Comparison of ENCODE assay signal across 9 mouse cellular contexts in genomic region chr11:60346537-60346936, GRCm38 (mm10). TPM values are rescaled to one million over a fixed set of nuclear protein-coding genes. Genes with fewer than 3 reads are reported as not detected.
DNase-seq lines count a peak whose midpoint lies in the region; ATAC-seq and TF ChIP-seq lines count a peak whose summit lies in the region.
"Had no signal": no experiment of that assay in that cellular context is flagged by ENCODE, and none has a peak within 500 bp of the region (broad histone marks: within the 10 kb centered on the region; RNA-seq: fewer than 3 reads in every experiment).

No protein-coding gene starts in this region.

- H3K4me1 ChIP-seq in forebrain, postnatal 0 days (ENCODE audit: insufficient read depth): 0 out of 2 replicates have a peak, but pooled peaks cover 4% of the 10 kb centered on the region

- H3K36me3 ChIP-seq in forebrain, postnatal 0 days (ENCODE audit: insufficient read depth): no peaks in the 10 kb centered on the region

- no peaks in the 10 kb centered on the region for H3K27me3 ChIP-seq in forebrain, postnatal 0 days (ENCODE audit: insufficient read depth, low read length)

- no peak for ATAC-seq in forebrain, postnatal 0 days

- H3K27ac ChIP-seq in forebrain, postnatal 0 days (ENCODE audit: low read depth, low read length): no peak overlapping the region
- H3K27ac ChIP-seq: kidney, postnatal 0 days had no signal

- WGBS in forebrain, postnatal 0 days: 42% methylated on average over 4 of the region's 4 CpGs

- H3K9ac ChIP-seq in forebrain, postnatal 0 days: no peak overlapping the region

- no peaks in the 10 kb centered on the region for H3K9me3 ChIP-seq in forebrain, postnatal 0 days (ENCODE audit: low read length)

- no peak overlapping the region for H3K4me3 ChIP-seq in forebrain, postnatal 0 days (ENCODE audit: low read depth, low read length)

- TF ChIP-seq CTCF in forebrain, postnatal 0 days (IDR thresholded peaks at IDR 0.05; ENCODE audit: low read depth): no peak

- peak; percentile 74 to 90 for DNase-seq in adrenal gland, adult (ENCODE audit: inconsistent age in 2 of 2, low spot score in 1 of 2)
- no peak for DNase-seq in adrenal gland, postnatal 4 days (ENCODE audit: low spot score in 2 of 2)
- DNase-seq in ovary, postnatal 14 days (ENCODE audit: low spot score): peak; percentile 33
- DNase-seq in ovary, adult 18-20 months (ENCODE audit: low spot score): no peak
- DNase-seq in fibroblast of lung, adult 2 months (ENCODE audit: low read depth): peak; percentile 73
- peak; percentile 62 to 67 for DNase-seq in lung, postnatal 4 days
- no peak for DNase-seq in forebrain, postnatal 0 days
- DNase-seq in thymus, postnatal 36 days: no peak

- no peak overlapping the region for H3K4me2 ChIP-seq in forebrain, postnatal 0 days (ENCODE audit: low read depth)

RNA-seq across cellular contexts. Expression of gene Tom1l2, which starts 6.2 kb away (rescaled TPM):
- total RNA-seq in adrenal gland, postnatal 4 days (2021): 10 to 100 TPM; 54.0 to 55.9 TPM
- 72.0 and 80.8 TPM in 2 replicates for total RNA-seq in forebrain, postnatal 0 days (2014; rRNA removed)
- polyA plus RNA-seq in forebrain, postnatal 0 days (2015; fragmentation: Nextera tagmentation; extraction: Ambion mirVana): 37.2 and 44.3 TPM in 2 replicates

RNA-seq across cellular contexts. Expression of gene Drc3, which starts 6.6 kb away (rescaled TPM):
- total RNA-seq in adrenal gland, postnatal 4 days (2021): 1 to 10 TPM; 1.8 to 2.6 TPM
- total RNA-seq in forebrain, postnatal 0 days (2014; rRNA removed): 13.0 and 15.5 TPM in 2 replicates
- 6.9 and 10.0 TPM in 2 replicates for polyA plus RNA-seq in forebrain, postnatal 0 days (2015; fragmentation: Nextera tagmentation; extraction: Ambion mirVana)

Comparison
In these comparisons a context has a peak if more than half of its experiments do, and no peak if none do; other contexts are left out.
1. DNase-seq: peak in adrenal gland, adult (2 of 2), ovary, postnatal 14 days (single experiment), fibroblast of lung, adult 2 months (single experiment) and lung, postnatal 4 days (2 of 2); none in adrenal gland, postnatal 4 days (0 of 2), ovary, adult 18-20 months (single experiment), forebrain, postnatal 0 days (single experiment) and thymus, postnatal 36 days (0 of 2).